17 mouse cellular contexts compared by ENCODE assay signal in genomic region chr15:77025884-77026583, GRCm38 (mm10). TPM values are rescaled to one million over a fixed set of nuclear protein-coding genes. Genes with fewer than 3 reads are reported as not detected.
DNase-seq lines count a peak whose midpoint lies in the region; ATAC-seq and TF ChIP-seq lines count a peak whose summit lies in the region.
"Had no signal": no experiment of that assay in that cellular context is flagged by ENCODE, and none has a peak within 500 bp of the region (broad histone marks: within the 10 kb centered on the region; RNA-seq: fewer than 3 reads in every experiment).

No protein-coding gene starts in this region.

- H3K36me3 ChIP-seq in neural tube, embryonic 11.5 days (ENCODE audit: control insufficient read depth, insufficient read depth, low read length), result no peaks in the 10 kb centered on the region
- H3K36me3 ChIP-seq: embryonic facial prominence, embryonic 13.5 days; lung, embryonic 15.5 days had no signal

- WGBS in neural tube, embryonic 11.5 days, result 64% methylated on average over 5 of the region's 5 CpGs

- DNase-seq in gastrocnemius, adult 2 months, result no peak
- DNase-seq in gastrocnemius, adult 8-10 months (ENCODE audit: low spot score in 2 of 2), result no peak
- DNase-seq in neural tube, embryonic 11.5 days (ENCODE audit: low spot score), result peak; percentile 43
- DNase-seq in neural tube, embryonic 10.5 days (ENCODE audit: extremely low spot score, low spot score), result no peak
- DNase-seq in mesoderm, embryonic 11.5 days (ENCODE audit: low read depth, low spot score), result peak; percentile 38
- no peak for DNase-seq in layer of hippocampus, adult 9-10 months (ENCODE audit: low spot score)
- DNase-seq in gastrocnemius, adult 18-20 months (ENCODE audit: low spot score), result no peak
- no peak for DNase-seq in left cerebral cortex, adult 18-20 months (ENCODE audit: low spot score in 2 of 2)
- DNase-seq: cerebellum, adult 2 months; kidney, adult 11 months; kidney, postnatal 4 days; liver; right cerebral cortex, postnatal 4 days; thymus, postnatal 25 days had no signal

- TF ChIP-seq CTCF in gastrocnemius, adult 2 months (IDR thresholded peaks at IDR 0.05), result no peak

- H3K27ac ChIP-seq in gastrocnemius, adult 2 months, result peak overlapping the region; percentile 83
- H3K27ac ChIP-seq in neural tube, embryonic 11.5 days (ENCODE audit: low read depth, low read length), result no peak overlapping the region
- H3K27ac ChIP-seq: embryonic facial prominence, embryonic 13.5 days; lung, embryonic 15.5 days had no signal

- no peak for ATAC-seq in neural tube, embryonic 11.5 days (ENCODE audit: insufficient read depth, low FRiP score, low TSS enrichment)

- H3K4me2 ChIP-seq in neural tube, embryonic 11.5 days (ENCODE audit: low read depth), result no peak overlapping the region
- H3K4me2 ChIP-seq: embryonic facial prominence, embryonic 13.5 days; lung, embryonic 15.5 days had no signal

- H3K4me1 ChIP-seq in neural tube, embryonic 11.5 days (ENCODE audit: control insufficient read depth, insufficient read depth, low read length), result no peaks in the 10 kb centered on the region

- H3K4me3 ChIP-seq in gastrocnemius, adult 2 months, result no peak overlapping the region
- H3K4me3 ChIP-seq in neural tube, embryonic 11.5 days (ENCODE audit: low read depth, low read length), result no peak overlapping the region
- H3K4me3 ChIP-seq: embryonic facial prominence, embryonic 13.5 days; lung, embryonic 15.5 days had no signal

- no peaks in the 10 kb centered on the region for H3K9me3 ChIP-seq in neural tube, embryonic 11.5 days (ENCODE audit: control insufficient read depth, low read length)
- H3K9me3 ChIP-seq: embryonic facial prominence, embryonic 13.5 days; lung, embryonic 15.5 days had no signal

- intact Hi-C loops in gastrocnemius, adult 2 months (cut with DNase I), result no loop called here

- H3K27me3 ChIP-seq in neural tube, embryonic 11.5 days (ENCODE audit: control insufficient read depth, insufficient read depth, low read length), result no peaks in the 10 kb centered on the region
- H3K27me3 ChIP-seq: embryonic facial prominence, embryonic 13.5 days; lung, embryonic 15.5 days had no signal

- no peak overlapping the region for H3K9ac ChIP-seq in neural tube, embryonic 11.5 days (ENCODE audit: low read length)
- H3K9ac ChIP-seq: embryonic facial prominence, embryonic 13.5 days; lung, embryonic 15.5 days had no signal

RNA-seq across cellular contexts. Expression of gene Apol6, which starts 18.5 kb away (rescaled TPM):
- 10 to 100 TPM; 27.7 to 71.1 TPM for total RNA-seq in gastrocnemius, adult 2 months (2021)
- total RNA-seq in gastrocnemius, adult 8-10 months (2022), result 10 to 100 TPM; 29.4 to 66.8 (median 49.7) TPM
- not detected in 2 replicates for polyA plus RNA-seq in neural tube, embryonic 11.5 days (2014; fragmentation: Nextera tagmentation; extraction: Ambion mirVana)
- total RNA-seq in gastrocnemius, adult 18-20 months (2021), result 10 to 100 TPM; 47.5 to 80.8 TPM
- total RNA-seq in left cerebral cortex, adult 18-20 months (2021), result under 1 TPM; 0.21 to 0.23 TPM
- total RNA-seq: megakaryocyte-erythroid progenitor cell, adult 5-6 weeks had no signal
- polyA plus RNA-seq: lung, embryonic 15.5 days had no signal

RNA-seq across cellular contexts. Expression of gene Mb, which starts 24.4 kb away (rescaled TPM):
- total RNA-seq in gastrocnemius, adult 2 months (2021), result 1,000 to 10,000 TPM; 3,091 to 7,772 TPM
- total RNA-seq in gastrocnemius, adult 8-10 months (2022), result 1,000 to 10,000 TPM; 3,053 to 3,564 (median 3,434) TPM
- polyA plus RNA-seq in neural tube, embryonic 11.5 days (2014; fragmentation: Nextera tagmentation; extraction: Ambion mirVana), result 1.8 and 2.0 TPM in 2 replicates
- total RNA-seq in gastrocnemius, adult 18-20 months (2021), result 1,000 to 10,000 TPM; 5,214 to 6,251 TPM
- total RNA-seq in left cerebral cortex, adult 18-20 months (2021), result not detected
- total RNA-seq: megakaryocyte-erythroid progenitor cell, adult 5-6 weeks had no signal

Comparison
In these comparisons a context has a peak if more than half of its experiments do, and no peak if none do; other contexts are left out.
1. DNase-seq: peak in neural tube, embryonic 11.5 days (single experiment) and mesoderm, embryonic 11.5 days (single experiment); none in gastrocnemius, adult 2 months (single experiment), gastrocnemius, adult 8-10 months (0 of 2), neural tube, embryonic 10.5 days (single experiment), layer of hippocampus, adult 9-10 months (single experiment), gastrocnemius, adult 18-20 months (single experiment) and left cerebral cortex, adult 18-20 months (0 of 2).
2. RNA of gene Apol6, which starts 18.5 kb away (total RNA-seq): 47.5 to 80.8 TPM in gastrocnemius, adult 18-20 months, 27.7 to 71.1 TPM in gastrocnemius, adult 2 months and 29.4 to 66.8 TPM in gastrocnemius, adult 8-10 months; 0.21 to 0.23 TPM in left cerebral cortex, adult 18-20 months; every median in the first group is over 10 times any median in the second.
3. RNA of gene Mb, which starts 24.4 kb away (total RNA-seq): 3,091 to 7,772 TPM in gastrocnemius, adult 2 months, 5,214 to 6,251 TPM in gastrocnemius, adult 18-20 months and 3,053 to 3,564 TPM in gastrocnemius, adult 8-10 months; not detected in left cerebral cortex, adult 18-20 months; every median in the first group is over 1,000 times any median in the second.